Mouse (Mus musculus) spleen, embryonic (tissue): Measurements from ENCODE around the gene Tuba4a.

Source experiments
- CTCF ChIA-PET: fragments of 350-600 bp; sonication (Branson Sonifier 250); formaldehyde crosslinking; loops from one replicate; lab custom pipeline; 2022; lab: Charles Lee

Gene Tuba4a

GRCm38 (mm10) chr1:75219531-75219930, at the start of gene Tuba4a:
TSS of gene Tuba4a (minus strand) at chr1:75219865.
- CTCF ChIA-PET = interaction anchor here (0.6 kb wide), 2 partner anchors 16 to 305 kb away, joined by 3 to 5 read pairs; no protein-coding TSS in a partner anchor

DNA sequence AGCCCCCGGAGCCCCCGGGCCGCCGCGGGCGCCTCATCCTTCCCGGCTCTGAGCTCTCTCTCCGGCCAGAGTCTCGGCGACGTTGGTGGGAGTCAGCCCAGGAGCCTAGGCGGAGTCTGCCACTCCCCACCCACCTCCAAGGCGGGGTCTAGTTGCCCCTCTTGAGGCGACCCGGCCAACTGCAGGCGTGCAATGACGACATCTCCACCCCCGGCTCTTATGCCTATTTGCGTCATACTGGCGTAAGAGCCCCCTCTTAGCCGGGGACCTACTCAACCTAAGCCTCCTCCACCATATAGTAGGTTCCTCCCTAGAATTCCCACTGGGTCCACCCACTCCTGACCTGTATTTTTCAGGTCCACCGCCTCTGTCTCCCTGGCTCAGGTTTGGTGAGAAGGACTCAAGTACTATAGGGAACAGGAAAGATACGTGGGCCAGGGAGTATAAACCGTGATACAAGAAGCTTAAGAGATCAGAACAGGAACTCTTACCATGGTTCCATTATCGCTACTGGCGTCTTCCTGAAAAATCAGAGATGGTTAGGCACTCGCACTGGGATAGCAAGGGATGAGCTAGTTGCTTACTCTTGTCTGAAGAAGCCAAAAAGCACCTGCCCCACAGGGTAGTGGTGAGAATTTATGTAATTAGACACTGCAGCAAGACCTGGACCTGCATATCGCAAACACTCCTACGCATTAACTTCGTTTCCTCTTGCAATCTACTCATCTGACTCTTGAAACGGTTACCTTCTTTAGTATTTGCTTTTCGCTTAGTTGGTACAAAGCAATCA, 44.6 kb upstream of the Tuba4a start, which contains the start of gene Ptprn:
Gene Ptprn, minus strand, starts transcription at position 412 of the 790 bp plus-strand sequence.
- CTCF ChIA-PET = no interaction called here

- CTCF ChIA-PET = interaction anchor here (0.5 kb wide), 1 partner anchor 30 kb away, joined by 3 read pairs; no protein-coding TSS in a partner anchor
Observed at GRCm38 (mm10) chr1:75262969-75263951, 43.6 kb upstream of the Tuba4a start.

- CTCF ChIA-PET = interaction anchor here (0.6 kb wide), 1 partner anchor 10 kb away, joined by 12 read pairs; no protein-coding TSS in a partner anchor
Observed at GRCm38 (mm10) chr1:75261278-75261677, 41.6 kb upstream of the Tuba4a start.

DNA sequence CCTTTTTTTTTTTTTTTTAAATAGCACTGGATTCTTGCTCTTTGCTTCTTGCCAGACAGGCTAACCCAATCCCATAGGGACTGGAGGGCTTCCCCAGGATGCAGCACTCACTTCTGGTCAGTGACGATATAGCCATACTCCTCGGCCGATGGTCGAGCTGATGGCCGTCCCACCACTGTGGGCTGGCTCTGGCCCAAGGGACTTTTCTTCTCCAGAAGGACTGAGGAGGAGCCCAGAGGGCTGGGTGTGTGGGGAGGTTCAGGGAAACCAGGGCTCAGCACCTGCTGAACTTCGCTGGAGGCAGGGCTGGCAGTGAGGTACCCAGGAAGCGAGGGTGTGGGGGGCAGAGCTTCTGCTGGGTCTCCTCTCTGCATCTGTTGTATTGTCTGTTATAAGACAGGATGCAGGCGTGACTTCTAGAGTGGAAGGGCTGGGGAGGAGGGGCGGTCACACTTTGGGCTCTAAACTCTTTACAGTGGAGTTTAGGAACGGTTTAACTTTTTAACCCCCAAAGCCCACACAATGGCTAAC, 35.9 kb upstream of the Tuba4a start:
- CTCF ChIA-PET = no interaction called here

DNA sequence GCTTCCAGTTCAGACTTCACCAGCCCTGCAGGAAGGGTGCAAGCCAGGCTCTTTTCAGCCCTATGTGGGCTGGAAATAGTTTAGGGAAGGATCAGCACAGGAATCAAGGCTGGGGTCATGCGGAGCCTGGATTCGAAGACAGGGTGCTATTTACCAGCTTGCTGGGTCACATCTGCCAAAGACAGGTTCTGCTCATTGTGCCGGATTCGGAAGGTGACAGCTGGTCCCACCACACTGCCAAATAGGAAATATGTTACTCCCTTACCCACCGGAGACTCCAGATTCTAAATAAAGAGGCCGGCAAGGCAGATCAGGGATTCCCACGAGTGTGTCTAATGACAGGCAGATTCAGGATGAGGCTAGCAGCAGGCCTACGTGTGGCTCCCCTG, 35.0 kb upstream of the Tuba4a start:
- CTCF ChIA-PET = interaction anchor here (1.0 to 1.2 kb wide), 2 partner anchors 14 to 131 kb away, joined by 3 read pairs; no protein-coding TSS in a partner anchor

DNA sequence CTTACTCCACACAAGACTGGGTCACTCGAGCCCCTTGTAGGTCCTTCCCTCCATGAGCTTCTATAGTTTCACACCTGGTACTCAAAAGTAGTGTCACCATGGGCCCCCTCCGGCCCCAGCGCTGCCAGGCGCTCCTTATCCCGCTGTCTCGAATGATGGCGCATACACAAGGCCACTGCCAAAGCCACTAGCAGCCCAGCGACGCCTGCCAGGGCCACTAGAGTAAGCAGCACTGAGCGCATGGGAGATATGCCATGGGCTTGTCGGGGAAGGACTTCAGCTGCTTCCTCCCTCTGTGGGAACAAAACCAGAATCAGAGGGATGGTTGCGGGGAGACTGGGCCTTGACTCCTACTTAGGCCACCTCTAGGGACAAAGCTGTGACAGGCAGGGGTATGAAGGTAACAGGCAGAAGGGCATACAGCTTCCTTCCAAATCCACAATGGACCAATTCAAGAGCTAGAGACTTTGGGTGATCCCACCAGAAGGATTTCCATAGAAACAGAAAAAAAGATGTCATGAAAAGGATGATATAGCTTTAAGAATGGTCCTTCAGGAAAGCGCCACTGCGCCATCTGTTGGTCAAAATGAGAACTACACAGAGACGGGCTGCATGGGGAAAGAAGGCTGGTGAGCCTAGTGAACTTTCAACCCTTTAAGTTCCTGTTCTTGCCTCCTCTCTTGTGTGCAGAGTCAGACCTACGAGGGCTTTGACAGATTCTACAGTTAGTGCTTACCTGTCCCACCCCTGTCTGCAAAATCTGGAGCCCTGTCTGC, 34.4 kb upstream of the Tuba4a start:
- CTCF ChIA-PET = interaction anchor here (1.0 to 1.2 kb wide), 2 partner anchors 13 to 130 kb away, joined by 3 read pairs; no protein-coding TSS in a partner anchor

GRCm38 (mm10) chr1:75253029-75253428, 33.4 kb upstream of the Tuba4a start:
- CTCF ChIA-PET = no interaction called here

DNA sequence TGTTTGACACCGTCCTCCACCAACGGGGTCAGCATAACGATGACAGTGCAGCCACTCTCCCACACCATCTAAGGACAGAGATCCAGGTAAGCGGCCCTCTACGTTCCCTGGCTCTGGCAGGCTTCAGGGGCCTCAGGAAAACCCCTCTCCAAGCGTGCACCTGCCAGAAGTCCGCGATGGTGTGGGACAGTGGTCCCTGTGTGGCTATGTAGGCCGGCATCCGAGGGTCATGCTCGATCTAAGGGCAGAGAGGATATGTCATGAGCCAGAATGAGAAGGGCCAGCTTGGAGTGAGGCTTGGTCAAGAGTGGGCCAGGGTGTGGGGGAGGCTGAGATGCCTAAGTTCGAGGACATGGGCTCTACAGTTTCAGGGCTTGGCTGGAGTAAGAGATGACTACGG, 32.6 kb upstream of the Tuba4a start:
- CTCF ChIA-PET = interaction anchor here (0.9 to 1.3 kb wide), 2 partner anchors 16 to 25 kb away, joined by 3 to 6 read pairs; partner anchors contain the start of gene Dnajb2

DNA sequence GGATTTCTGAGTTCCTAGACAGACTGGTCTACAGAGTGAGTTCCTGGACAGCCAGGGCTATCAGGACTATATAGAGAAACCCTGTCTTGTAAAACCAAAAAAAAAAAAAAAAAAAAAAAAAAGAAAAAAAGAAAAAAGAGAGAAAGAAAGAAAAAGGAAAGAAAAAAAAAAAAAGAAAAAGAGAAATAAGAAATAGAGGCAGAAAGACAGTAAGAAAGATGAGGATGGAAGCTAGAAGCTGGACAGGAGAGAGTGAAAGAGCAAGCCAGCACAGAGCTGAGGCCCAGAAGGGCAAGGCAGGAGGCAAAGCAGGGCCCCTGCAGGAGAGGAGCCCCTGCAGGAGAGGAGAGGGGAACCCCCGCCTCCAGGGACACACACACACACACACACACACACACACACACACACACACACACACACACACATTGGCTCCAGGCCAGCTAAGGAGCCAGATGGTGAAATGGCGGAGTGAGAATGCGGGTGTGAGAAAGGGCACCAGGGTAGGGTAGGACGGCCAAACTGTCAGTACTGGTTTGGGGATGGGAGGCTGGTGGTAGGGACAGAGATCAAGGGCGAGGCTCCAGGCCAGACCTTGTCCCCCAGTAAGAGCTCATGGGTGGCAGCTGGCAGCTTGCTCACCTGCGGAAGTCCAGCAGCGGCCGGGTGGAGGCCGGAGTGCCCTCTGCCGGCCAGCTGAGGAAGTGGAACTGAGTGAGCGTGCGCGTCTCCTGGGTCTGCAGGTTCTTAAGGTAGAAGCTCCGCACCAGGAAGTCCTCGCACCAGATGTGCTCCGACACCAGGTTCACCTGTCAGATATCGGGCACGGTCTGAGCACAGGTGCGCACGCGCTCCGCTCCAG, 31.7 kb upstream of the Tuba4a start:
- CTCF ChIA-PET = interaction anchor here (0.7 to 1.3 kb wide), 6 partner anchors 10 to 127 kb away, joined by 3 to 12 read pairs (median 3); partner anchors contain the start of gene Dnajb2

DNA sequence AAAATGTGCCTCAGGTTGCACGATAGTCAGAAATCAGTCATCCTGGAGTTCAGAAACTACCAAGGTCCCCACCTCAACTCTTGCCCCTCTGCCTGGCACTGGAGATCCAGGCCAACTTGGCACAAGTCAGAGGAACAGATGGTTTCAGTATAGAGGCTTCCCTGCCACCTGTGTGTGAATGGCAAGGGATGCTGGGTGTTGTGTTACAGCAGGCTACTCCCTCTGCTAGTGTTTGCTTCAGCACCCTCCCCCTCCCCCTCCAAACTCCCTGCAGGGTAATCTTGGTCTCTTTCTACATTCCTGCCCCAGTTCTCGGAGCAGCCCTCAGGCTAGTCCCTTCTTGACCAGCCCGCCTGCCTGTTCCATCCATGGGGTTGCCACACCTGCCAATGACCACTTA, 30.8 kb upstream of the Tuba4a start:
- CTCF ChIA-PET = no interaction called here

GRCm38 (mm10) chr1:75248041-75248772, 28.5 kb upstream of the Tuba4a start:
- CTCF ChIA-PET = interaction anchor here (1.0 kb wide), 1 partner anchor 11 kb away, joined by 3 read pairs; no protein-coding TSS in a partner anchor

- CTCF ChIA-PET = no interaction called here
Observed at GRCm38 (mm10) chr1:75247071-75247930, 27.6 kb upstream of the Tuba4a start.

DNA sequence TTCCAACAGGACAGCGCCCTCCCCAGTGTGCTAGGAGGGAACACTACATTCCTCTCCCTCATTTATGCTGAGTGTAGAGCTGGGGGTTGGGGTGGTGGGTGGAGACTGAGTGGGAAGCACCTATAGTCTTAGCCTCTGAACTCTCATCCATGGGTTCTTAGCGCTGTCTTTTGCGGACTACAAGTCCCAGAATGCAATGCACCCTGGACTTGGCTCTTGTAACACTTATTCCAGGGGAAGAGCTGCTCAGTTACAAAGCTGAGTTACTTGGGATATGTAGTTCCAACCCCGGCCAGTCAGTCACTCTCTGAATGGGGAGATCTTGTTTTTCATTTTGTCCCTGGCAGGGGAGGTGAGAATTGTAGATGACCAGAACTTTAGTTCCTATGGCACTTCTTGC, 25.2 kb upstream of the Tuba4a start:
- CTCF ChIA-PET = interaction anchor here (0.6 kb wide), 1 partner anchor 191 kb away, joined by 5 read pairs; the partner anchor contains the start of gene Gmppa

DNA sequence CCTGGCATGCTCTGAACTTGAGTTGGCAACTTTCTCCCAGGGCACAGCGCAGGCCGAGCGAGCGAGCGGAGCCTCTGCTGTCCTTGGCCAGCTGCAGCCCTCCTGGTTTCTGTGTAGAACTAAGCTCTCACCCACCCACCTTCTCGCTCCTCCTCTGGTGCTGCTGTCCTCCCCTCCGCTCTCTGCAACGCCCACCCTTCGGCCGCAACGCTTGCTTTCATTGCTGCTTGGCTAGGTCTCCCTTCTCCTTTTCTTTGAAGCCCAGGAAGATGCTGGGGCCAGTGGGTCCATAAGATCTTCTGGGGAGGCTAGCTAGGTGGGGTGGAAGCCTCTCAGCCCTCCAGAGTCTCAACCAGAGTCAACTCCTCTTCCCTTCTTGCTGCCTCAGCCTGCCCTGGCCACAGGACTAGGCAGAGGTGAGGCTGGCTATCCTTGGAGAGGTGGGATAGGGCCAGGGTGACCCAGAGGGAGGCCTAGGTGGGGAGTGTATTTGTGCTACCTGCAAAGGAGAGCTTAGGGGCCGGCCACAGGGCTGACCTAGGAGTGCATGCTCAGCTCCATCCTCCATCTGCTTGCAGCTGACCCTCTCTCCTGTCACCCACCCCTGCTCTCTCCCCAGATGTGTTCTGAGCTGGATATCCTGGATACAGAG, 24.6 kb upstream of the Tuba4a start:
- CTCF ChIA-PET = no interaction called here

DNA sequence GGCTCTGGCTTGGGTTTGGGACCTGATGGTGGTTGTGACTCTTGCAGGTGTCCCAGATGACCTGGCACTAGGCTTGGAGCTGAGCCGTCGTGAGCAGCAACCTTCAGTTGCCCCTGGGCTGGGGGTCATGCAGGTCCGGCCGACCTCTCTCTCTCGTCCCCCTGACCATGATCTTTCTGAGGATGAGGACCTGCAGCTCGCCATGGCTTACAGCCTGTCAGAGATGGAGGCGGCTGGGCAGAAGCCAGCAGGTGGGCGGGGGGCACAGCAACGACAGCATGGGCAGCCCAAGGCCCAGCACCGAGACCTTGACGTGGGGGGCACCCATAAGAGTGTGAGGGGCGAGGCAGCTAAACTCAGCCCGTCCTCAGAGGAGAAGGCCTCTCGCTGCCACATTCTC, 23.7 kb upstream of the Tuba4a start:
- CTCF ChIA-PET = no interaction called here

- CTCF ChIA-PET = no interaction called here
Observed at GRCm38 (mm10) chr1:75239591-75239990, 19.9 kb upstream of the Tuba4a start.
